23 mouse cellular contexts compared by ENCODE assay signal in genomic region chr12:53826812-53827211, GRCm38 (mm10).
A peak's percentile ranks its signal among the peaks of the same experiment; 100 is the strongest.
DNase-seq lines count a peak whose midpoint lies in the region; ATAC-seq lines count a peak whose summit lies in the region.
"Had no signal": no experiment of that assay in that cellular context is flagged by ENCODE, and none has a peak within 500 bp of the region (broad histone marks: within the 10 kb centered on the region; RNA-seq: fewer than 3 reads in every experiment).

No protein-coding gene starts in this region.

- intact Hi-C loops in heart, postnatal 14 days (cut with DNase I): no loop called here

- H3K4me1 ChIP-seq in kidney, embryonic 15.5 days: peaks cover 13% of the 10 kb centered on the region
- peaks cover 39% of the 10 kb centered on the region for H3K4me1 ChIP-seq in neural tube, embryonic 13.5 days (replicated peaks)
- H3K4me1 ChIP-seq: megakaryocyte, embryonic 14.5 days had no signal

- WGBS in kidney, embryonic 15.5 days: 22% methylated on average over 3 of the region's 3 CpGs
- WGBS in neural tube, embryonic 13.5 days: 31% methylated on average over 3 of the region's 3 CpGs

- peak; percentile 58; the same call in 1 of the 2 replicates for ATAC-seq in kidney, embryonic 15.5 days (replicated peaks; ENCODE audit: low FRiP score)
- ATAC-seq in neural tube, embryonic 13.5 days (ENCODE audit: low read depth): peak; percentile 44; the same call in 1 of the 2 replicates
- ATAC-seq: CD4-positive, CD25-positive, alpha-beta regulatory T cell, adult 4 months; intestine, postnatal 0 days had no signal

- no peaks in the 10 kb centered on the region for H3K9me3 ChIP-seq in kidney, embryonic 15.5 days (replicated peaks)
- H3K9me3 ChIP-seq in neural tube, embryonic 13.5 days: no peaks in the 10 kb centered on the region
- H3K9me3 ChIP-seq: embryonic facial prominence, embryonic 13.5 days; limb, embryonic 13.5 days; liver, embryonic 13.5 days; midbrain, embryonic 15.5 days had no signal

- H3K36me3 ChIP-seq in kidney, embryonic 15.5 days: no peaks in the 10 kb centered on the region
- H3K36me3 ChIP-seq in neural tube, embryonic 13.5 days: no peaks in the 10 kb centered on the region
- H3K36me3 ChIP-seq: embryonic facial prominence, embryonic 13.5 days; limb, embryonic 13.5 days; liver, embryonic 13.5 days; midbrain, embryonic 15.5 days had no signal

- no peaks in the 10 kb centered on the region; the same call in 1 of the 2 replicates for H3K27me3 ChIP-seq in kidney, embryonic 15.5 days
- no peaks in the 10 kb centered on the region for H3K27me3 ChIP-seq in neural tube, embryonic 13.5 days
- H3K27me3 ChIP-seq: limb, embryonic 13.5 days; megakaryocyte, embryonic 14.5 days; midbrain, embryonic 15.5 days had no signal

- H3K4me2 ChIP-seq in kidney, embryonic 15.5 days: no peak overlapping the region
- H3K4me2 ChIP-seq in neural tube, embryonic 13.5 days: no peak overlapping the region
- H3K4me2 ChIP-seq: embryonic facial prominence, embryonic 13.5 days; heart, embryonic 11.5 days; limb, embryonic 13.5 days; liver, embryonic 13.5 days; midbrain, embryonic 15.5 days had no signal

- H3K27ac ChIP-seq in kidney, embryonic 15.5 days: no peak overlapping the region
- peak overlapping the region; percentile 40; the same call in 1 of the 2 replicates for H3K27ac ChIP-seq in neural tube, embryonic 13.5 days (replicated peaks)
- H3K27ac ChIP-seq: gastrocnemius, adult 2 months; limb, embryonic 13.5 days; liver, embryonic 13.5 days; midbrain, embryonic 15.5 days had no signal

- H3K9ac ChIP-seq in kidney, embryonic 15.5 days: no peak overlapping the region
- no peak overlapping the region for H3K9ac ChIP-seq in neural tube, embryonic 13.5 days
- H3K9ac ChIP-seq: embryonic facial prominence, embryonic 13.5 days; limb, embryonic 13.5 days; liver, embryonic 13.5 days; midbrain, embryonic 15.5 days had no signal

- DNase-seq in heart, adult 11 months: peak; percentile 61
- no peak for DNase-seq in heart, postnatal 14 days
- no peak for DNase-seq in kidney, postnatal 10 days
- no peak for DNase-seq in neural tube, embryonic 10.5 days (ENCODE audit: extremely low spot score, low spot score)
- DNase-seq in right cerebral cortex, postnatal 14 days: no peak
- DNase-seq: cerebellum, adult 8-10 months; cerebellum, postnatal 36 days; embryo, embryonic 11 days; gastrocnemius, adult 2 months; kidney, postnatal 14 days; liver, embryonic 13.5 days; lung, adult 2 months; lung, postnatal 36 days had no signal

- H3K4me3 ChIP-seq in kidney, embryonic 15.5 days (replicated peaks): no peak overlapping the region
- no peak overlapping the region for H3K4me3 ChIP-seq in neural tube, embryonic 13.5 days
- H3K4me3 ChIP-seq: embryonic facial prominence, embryonic 13.5 days; erythroblast, embryonic 14.5 days; gastrocnemius, adult 2 months; limb, embryonic 13.5 days; liver, embryonic 13.5 days; megakaryocyte, embryonic 14.5 days; midbrain, embryonic 15.5 days had no signal
